Mouse (Mus musculus): ENCODE data around the gene Slc5a2. TPM values are rescaled to one million over a fixed set of nuclear protein-coding genes. Genes with fewer than 3 reads are reported as not detected.
A peak's percentile ranks its signal among the peaks of the same experiment; 100 is the strongest.

Slc5a2 gene
- polyA plus RNA-seq, 1 experiment from 2014 or later: 15.0 TPM

DNA sequence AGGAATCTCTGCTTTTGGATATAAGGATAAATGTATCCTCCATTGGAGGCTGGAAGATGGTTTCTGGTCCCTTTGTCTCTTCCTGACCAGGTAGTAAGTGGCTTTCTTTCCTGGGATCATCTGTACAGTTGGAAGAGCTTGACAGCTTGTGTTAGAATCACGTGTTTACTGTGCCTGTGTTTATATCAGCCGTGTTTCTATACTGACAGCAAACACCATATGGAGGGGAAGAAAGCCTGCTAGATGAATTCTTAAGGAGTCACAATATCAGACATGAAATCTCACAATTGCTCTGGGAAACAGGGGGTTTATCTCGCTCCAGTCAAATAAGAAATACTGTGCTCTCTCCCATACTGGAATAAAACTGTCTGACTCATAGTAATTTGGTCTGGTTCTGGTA is 43.8 kb downstream of the Slc5a2 start:
- no peak overlapping the region for H3K4me3 ChIP-seq (ENCODE audit: low read length)
- H3K4me1 ChIP-seq (ENCODE audit: insufficient read depth, low read length): peaks cover 35% of the 10 kb centered on the region
- no peak overlapping the region for H3K9ac ChIP-seq (replicated peaks; ENCODE audit: low read length)
- H3K4me2 ChIP-seq (replicated peaks; ENCODE audit: low read depth, low read length): no peak overlapping the region
- no peaks in the 10 kb centered on the region for H3K9me3 ChIP-seq (ENCODE audit: low read length)
- H3K27ac ChIP-seq (ENCODE audit: low read length): no peak overlapping the region
- no peak for ATAC-seq (ENCODE audit: low FRiP score, low TSS enrichment)
- WGBS: 30% methylated on average over 3 of the region's 3 CpGs
- H3K27me3 ChIP-seq (ENCODE audit: insufficient read depth, low read length): no peaks in the 10 kb centered on the region
- no peaks in the 10 kb centered on the region for H3K36me3 ChIP-seq (ENCODE audit: insufficient read depth, low read length)

DNA sequence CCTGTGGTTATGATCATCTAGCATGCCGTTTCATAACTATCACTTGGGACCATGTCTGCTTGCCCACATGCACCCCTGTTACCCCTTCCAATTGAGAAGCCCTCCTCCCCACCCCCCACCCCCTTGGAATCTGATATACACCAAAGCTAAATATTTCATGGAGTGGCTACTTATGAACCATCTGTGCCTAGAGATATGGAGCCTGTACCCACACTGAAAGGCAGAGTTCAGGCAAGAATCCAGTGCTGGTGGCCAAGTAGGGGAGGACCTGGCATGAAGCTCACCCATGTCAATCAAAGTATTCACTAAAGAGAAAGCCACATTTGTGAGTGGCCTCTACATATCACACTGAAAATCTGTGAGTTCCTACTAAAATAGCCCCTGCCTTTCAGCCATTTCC is 44.3 kb downstream of the Slc5a2 start:
- 30% methylated on average over 1 of the region's 1 CpGs for WGBS
- Histone ChIP-seq H3K36me3 (ENCODE audit: insufficient read depth, low read length) (no peaks in the 10 kb centered on the region), H3K27me3 (ENCODE audit: insufficient read depth, low read length) (no peaks in the 10 kb centered on the region), H3K9me3 (ENCODE audit: low read length) (no peaks in the 10 kb centered on the region), H3K27ac (ENCODE audit: low read length) (no peak overlapping the region), H3K4me1 (ENCODE audit: insufficient read depth, low read length) (peaks cover 31% of the 10 kb centered on the region), H3K4me3 (ENCODE audit: low read length) (no peak overlapping the region), H3K9ac (replicated peaks; ENCODE audit: low read length) (no peak overlapping the region), H3K4me2 (replicated peaks; ENCODE audit: low read depth, low read length) (no peak overlapping the region)
- ATAC-seq (ENCODE audit: low FRiP score, low TSS enrichment): no peak

DNA sequence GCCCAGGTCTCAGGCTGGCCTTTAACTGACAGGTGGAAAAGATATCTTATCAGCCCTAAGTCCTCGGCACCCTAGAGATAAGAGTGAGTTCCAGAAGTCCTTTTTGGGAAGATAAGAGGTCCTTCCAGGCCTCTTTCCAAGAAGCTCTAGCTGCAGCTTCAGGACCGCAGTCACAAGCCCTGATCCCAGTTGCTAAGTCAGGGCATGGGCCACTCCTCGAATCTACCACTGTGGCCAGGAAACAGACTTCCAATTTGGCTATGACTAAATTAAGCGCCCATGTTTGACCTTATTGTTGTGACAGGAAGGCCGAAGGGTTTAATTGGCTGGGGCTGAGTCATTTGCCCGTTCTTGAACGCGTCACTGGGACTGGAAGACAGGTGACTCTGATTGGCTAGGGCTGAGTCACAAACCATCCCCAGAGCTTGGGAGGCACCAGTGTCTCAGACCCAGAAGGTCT is 44.8 kb downstream of the Slc5a2 start:
- Histone ChIP-seq H3K27me3 (ENCODE audit: insufficient read depth, low read length) (no peaks in the 10 kb centered on the region), H3K36me3 (ENCODE audit: insufficient read depth, low read length) (no peaks in the 10 kb centered on the region), H3K9me3 (ENCODE audit: low read length) (no peaks in the 10 kb centered on the region), H3K9ac (replicated peaks; ENCODE audit: low read length) (no peak overlapping the region), H3K4me1 (ENCODE audit: insufficient read depth, low read length) (peaks cover 31% of the 10 kb centered on the region), H3K27ac (ENCODE audit: low read length) (no peak overlapping the region), H3K4me3 (ENCODE audit: low read length) (no peak overlapping the region), H3K4me2 (replicated peaks; ENCODE audit: low read depth, low read length) (no peak overlapping the region)
- ATAC-seq (ENCODE audit: low FRiP score, low TSS enrichment): no peak
- 49% methylated on average over 8 of the region's 8 CpGs for WGBS

DNA sequence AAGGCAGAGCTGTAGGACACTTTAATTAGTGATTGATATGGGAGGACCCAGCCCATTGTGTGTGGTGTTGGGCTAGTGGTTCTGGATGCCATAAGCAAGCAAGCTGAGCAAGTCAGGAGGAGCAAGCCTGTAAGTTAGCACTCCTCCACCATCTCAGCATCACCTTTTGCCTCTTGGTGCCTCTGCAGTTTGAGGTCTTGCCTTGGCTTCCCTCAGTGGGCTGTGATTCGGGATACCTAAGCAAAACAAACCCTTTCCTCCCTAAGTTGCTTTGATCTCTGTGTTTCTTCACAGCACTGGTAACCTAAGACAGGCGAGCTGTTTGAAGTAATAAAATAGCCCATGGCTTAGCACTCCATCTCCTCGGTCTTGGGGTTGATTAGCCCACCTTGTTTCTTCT is 45.8 kb downstream of the Slc5a2 start:
- Histone ChIP-seq H3K4me1 (ENCODE audit: insufficient read depth, low read length) (peaks cover 31% of the 10 kb centered on the region), H3K27ac (ENCODE audit: low read length) (no peak overlapping the region), H3K36me3 (ENCODE audit: insufficient read depth, low read length) (no peaks in the 10 kb centered on the region), H3K27me3 (ENCODE audit: insufficient read depth, low read length) (no peaks in the 10 kb centered on the region), H3K4me2 (replicated peaks; ENCODE audit: low read depth, low read length) (no peak overlapping the region), H3K9me3 (ENCODE audit: low read length) (no peaks in the 10 kb centered on the region), H3K4me3 (ENCODE audit: low read length) (no peak overlapping the region), H3K9ac (replicated peaks; ENCODE audit: low read length) (no peak overlapping the region)
- peak; percentile 62 for ATAC-seq (ENCODE audit: low FRiP score, low TSS enrichment)
- 19% methylated on average over 3 of the region's 3 CpGs for WGBS

DNA sequence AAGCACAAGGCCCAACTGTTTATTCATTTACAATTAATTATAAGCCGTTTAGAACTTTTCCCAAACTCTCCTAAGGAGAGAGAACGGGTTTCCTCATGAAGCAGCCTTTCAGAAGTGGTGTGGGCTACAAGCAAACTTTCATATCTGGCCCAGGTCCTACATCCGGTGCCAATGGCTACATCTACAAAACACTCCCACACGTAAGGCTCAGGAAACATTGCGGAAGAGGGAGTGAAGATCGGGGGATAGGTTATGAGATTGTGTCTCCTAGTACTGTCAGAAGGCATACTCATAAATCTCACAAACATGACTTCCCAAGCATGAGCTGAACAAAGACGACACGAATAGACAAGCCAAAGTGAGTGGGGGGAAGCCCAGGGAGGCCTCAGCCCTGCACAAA is 46.4 kb downstream of the Slc5a2 start:
- no peaks in the 10 kb centered on the region for H3K36me3 ChIP-seq (ENCODE audit: insufficient read depth, low read length)

DNA sequence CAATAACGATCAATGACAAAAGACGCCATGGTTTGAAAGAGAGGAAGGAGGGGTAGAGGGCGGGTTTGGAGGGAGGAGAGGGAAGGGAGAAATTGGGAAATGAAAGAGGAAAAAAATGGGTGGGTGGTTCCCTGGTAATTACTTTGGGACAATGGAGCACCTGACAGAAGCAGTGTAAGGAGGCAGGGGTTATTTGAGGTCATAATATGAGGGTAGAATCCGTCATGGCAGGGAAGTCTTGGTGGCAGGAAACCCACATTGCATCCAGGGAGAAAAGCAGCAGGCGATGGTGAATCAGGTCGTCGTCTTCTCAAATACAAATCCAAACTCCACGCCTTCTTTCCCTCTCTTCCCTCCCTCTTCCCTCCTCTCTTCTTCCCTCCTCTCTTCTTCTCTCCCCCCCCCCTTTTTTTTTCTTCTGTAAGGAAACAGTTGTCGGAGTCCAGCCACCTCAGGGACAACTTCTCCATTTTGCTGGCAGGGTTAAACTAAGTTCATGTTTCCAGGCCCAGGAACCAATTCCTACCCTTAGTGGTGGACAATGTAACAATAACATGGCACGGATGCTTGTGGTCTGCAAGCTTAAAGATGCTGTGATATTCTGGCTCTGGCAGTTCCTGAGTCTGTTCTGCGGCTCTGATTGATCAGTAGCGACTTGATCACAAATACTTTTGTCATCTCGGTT is 47.1 kb downstream of the Slc5a2 start:
- Histone ChIP-seq H3K4me2 (replicated peaks; ENCODE audit: low read depth, low read length) (no peak overlapping the region), H3K9me3 (ENCODE audit: low read length) (no peaks in the 10 kb centered on the region), H3K27me3 (ENCODE audit: insufficient read depth, low read length) (no peaks in the 10 kb centered on the region), H3K36me3 (ENCODE audit: insufficient read depth, low read length) (no peaks in the 10 kb centered on the region), H3K9ac (replicated peaks; ENCODE audit: low read length) (no peak overlapping the region), H3K27ac (ENCODE audit: low read length) (no peak overlapping the region; the same call in 1 of the 2 replicates), H3K4me3 (ENCODE audit: low read length) (no peak overlapping the region), H3K4me1 (ENCODE audit: insufficient read depth, low read length) (peaks cover 31% of the 10 kb centered on the region)
- ATAC-seq (ENCODE audit: low FRiP score, low TSS enrichment): no peak
- 65% methylated on average over 13 of the region's 13 CpGs for WGBS

More for the DNA sequence above, 46.4 kb downstream of the Slc5a2 start:
- Histone ChIP-seq H3K27ac (ENCODE audit: low read length) (no peak overlapping the region), H3K4me1 (ENCODE audit: insufficient read depth, low read length) (peaks cover 31% of the 10 kb centered on the region), H3K9me3 (ENCODE audit: low read length) (no peaks in the 10 kb centered on the region), H3K27me3 (ENCODE audit: insufficient read depth, low read length) (no peaks in the 10 kb centered on the region), H3K9ac (replicated peaks; ENCODE audit: low read length) (no peak overlapping the region), H3K4me2 (replicated peaks; ENCODE audit: low read depth, low read length) (no peak overlapping the region), H3K4me3 (ENCODE audit: low read length) (no peak overlapping the region)
- no peak; the same call in 1 of the 2 replicates for ATAC-seq (ENCODE audit: low FRiP score, low TSS enrichment)
- whole genome bisulfite sequencing: 21% methylated on average over 8 of the region's 8 CpGs

DNA sequence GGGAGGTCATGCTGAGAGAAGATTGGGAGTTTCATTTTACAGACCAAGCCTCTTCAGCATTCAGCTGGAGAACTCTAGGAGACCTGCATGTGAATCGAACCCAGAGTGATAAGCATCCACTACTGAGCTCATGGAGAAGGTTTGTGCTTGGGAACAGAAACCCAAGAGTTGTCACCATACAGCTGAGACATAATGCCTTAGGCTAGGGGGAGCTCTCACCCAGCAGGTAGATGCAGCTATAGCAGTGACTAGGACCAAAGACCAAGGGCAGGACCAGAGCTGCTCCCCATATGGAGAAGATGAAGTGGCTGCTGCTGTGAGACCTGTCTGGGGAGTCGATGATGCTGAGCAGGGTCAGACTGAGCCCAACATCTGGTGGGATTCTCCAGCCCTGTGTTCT is 48.1 kb downstream of the Slc5a2 start:
- Histone ChIP-seq H3K9ac (replicated peaks; ENCODE audit: low read length) (no peak overlapping the region), H3K4me2 (replicated peaks; ENCODE audit: low read depth, low read length) (no peak overlapping the region), H3K36me3 (ENCODE audit: insufficient read depth, low read length) (no peaks in the 10 kb centered on the region), H3K4me1 (ENCODE audit: insufficient read depth, low read length) (peaks cover 31% of the 10 kb centered on the region), H3K9me3 (ENCODE audit: low read length) (no peaks in the 10 kb centered on the region), H3K27ac (ENCODE audit: low read length) (no peak overlapping the region), H3K27me3 (ENCODE audit: insufficient read depth, low read length) (no peaks in the 10 kb centered on the region), H3K4me3 (ENCODE audit: low read length) (no peak overlapping the region)
- no peak for ATAC-seq (ENCODE audit: low FRiP score, low TSS enrichment)
- 84% methylated on average over 2 of the region's 2 CpGs for WGBS

DNA sequence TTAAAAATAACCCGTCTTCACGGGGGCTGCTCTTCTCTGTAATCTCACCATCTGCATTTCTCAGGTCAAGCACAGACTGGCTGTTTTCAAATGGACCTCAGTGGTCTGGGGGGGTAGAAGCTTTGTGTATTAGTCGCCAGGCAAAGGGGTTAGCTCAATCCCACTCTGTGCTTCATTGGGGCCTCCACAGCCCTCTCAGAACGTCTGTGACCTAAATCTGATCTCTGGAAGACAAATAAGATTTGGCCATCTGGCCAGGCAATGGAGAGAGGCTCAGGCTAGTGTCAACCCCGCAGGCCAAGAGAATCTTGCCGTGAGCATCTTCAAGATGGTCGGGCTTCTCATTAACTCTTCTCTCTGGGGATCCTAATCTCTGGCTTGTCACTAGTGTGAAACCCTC is 49.0 kb downstream of the Slc5a2 start:
- 70% methylated on average over 7 of the region's 7 CpGs for WGBS
- no peaks in the 10 kb centered on the region for H3K9me3 ChIP-seq (ENCODE audit: low read length)

DNA sequence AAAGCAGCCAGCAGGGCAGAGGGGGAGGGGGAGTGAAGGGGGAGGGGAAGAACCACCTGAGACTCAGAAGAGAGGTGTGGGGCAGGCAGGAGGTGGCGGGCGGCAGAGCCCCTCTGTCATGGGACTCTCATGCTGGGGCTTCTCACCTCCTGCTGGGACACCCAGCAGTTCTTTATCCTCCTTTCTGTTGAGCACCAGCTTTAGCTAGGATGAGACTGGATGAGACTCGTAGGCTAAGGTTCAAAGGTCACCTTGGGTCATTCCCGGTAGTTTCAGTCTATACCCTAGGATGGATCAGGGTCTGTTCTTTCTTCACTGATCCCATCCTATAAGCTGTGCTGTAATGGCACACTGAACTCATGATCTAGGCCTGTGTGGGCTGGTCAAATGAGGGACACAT is 51.6 kb downstream of the Slc5a2 start:
- WGBS: 68% methylated on average over 4 of the region's 4 CpGs
- Histone ChIP-seq H3K4me2 (replicated peaks; ENCODE audit: low read depth, low read length) (no peak overlapping the region), H3K4me3 (ENCODE audit: low read length) (no peak overlapping the region), H3K36me3 (ENCODE audit: insufficient read depth, low read length) (no peaks in the 10 kb centered on the region), H3K27ac (ENCODE audit: low read length) (no peak overlapping the region), H3K4me1 (ENCODE audit: insufficient read depth, low read length) (peaks cover 12% of the 10 kb centered on the region), H3K27me3 (ENCODE audit: insufficient read depth, low read length) (no peaks in the 10 kb centered on the region), H3K9me3 (ENCODE audit: low read length) (no peaks in the 10 kb centered on the region), H3K9ac (replicated peaks; ENCODE audit: low read length) (no peak overlapping the region)
- ATAC-seq (ENCODE audit: low FRiP score, low TSS enrichment): no peak

More for the DNA sequence above, 49.0 kb downstream of the Slc5a2 start:
- Histone ChIP-seq H3K27me3 (ENCODE audit: insufficient read depth, low read length) (no peaks in the 10 kb centered on the region), H3K4me3 (ENCODE audit: low read length) (no peak overlapping the region), H3K27ac (ENCODE audit: low read length) (no peak overlapping the region), H3K36me3 (ENCODE audit: insufficient read depth, low read length) (no peaks in the 10 kb centered on the region), H3K4me2 (replicated peaks; ENCODE audit: low read depth, low read length) (no peak overlapping the region), H3K9ac (replicated peaks; ENCODE audit: low read length) (no peak overlapping the region), H3K4me1 (ENCODE audit: insufficient read depth, low read length) (peaks cover 22% of the 10 kb centered on the region; the same call in 1 of the 2 replicates)
- no peak for ATAC-seq (ENCODE audit: low FRiP score, low TSS enrichment)

DNA sequence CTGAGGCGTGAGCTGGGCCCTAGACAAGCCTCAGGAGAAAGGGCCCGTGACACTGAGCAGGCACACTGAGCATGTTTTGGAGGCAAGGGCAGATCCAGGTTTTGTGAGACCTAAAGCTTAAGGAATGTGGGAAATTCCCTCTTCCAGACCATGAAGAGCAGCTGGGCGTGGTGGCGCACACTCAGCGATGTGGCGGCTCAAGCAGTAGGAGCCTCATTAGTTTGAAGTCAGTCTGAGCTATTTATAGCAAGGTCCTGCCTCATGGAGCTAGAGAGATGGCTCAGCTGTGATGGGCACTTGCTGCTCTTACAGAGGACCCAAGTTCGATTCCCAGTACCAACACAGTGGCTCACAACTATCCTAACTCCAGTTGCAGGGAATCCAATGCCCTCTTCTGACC is 53.7 kb downstream of the Slc5a2 start:
- Histone ChIP-seq H3K36me3 (ENCODE audit: insufficient read depth, low read length) (no peaks in the 10 kb centered on the region), H3K4me1 (ENCODE audit: insufficient read depth, low read length) (peaks cover 5% of the 10 kb centered on the region; the same call in 1 of the 2 replicates), H3K27ac (ENCODE audit: low read length) (no peak overlapping the region), H3K9ac (replicated peaks; ENCODE audit: low read length) (no peak overlapping the region), H3K27me3 (ENCODE audit: insufficient read depth, low read length) (no peaks in the 10 kb centered on the region), H3K4me3 (ENCODE audit: low read length) (no peak overlapping the region), H3K4me2 (replicated peaks; ENCODE audit: low read depth, low read length) (no peak overlapping the region), H3K9me3 (ENCODE audit: low read length) (no peaks in the 10 kb centered on the region)
- 72% methylated on average over 7 of the region's 7 CpGs for WGBS
- ATAC-seq (ENCODE audit: low FRiP score, low TSS enrichment): no peak
